Mouse (Mus musculus) heart, embryonic 16.5 days (tissue): ENCODE data around the gene Ccdc194. TPM values are rescaled to one million over a fixed set of nuclear protein-coding genes. Genes with fewer than 3 reads are reported as not detected.

Source experiments
- polyA plus RNA-seq: library from polyadenylated mRNA; unstranded; fragments of >200 nt; fragmentation: Nextera tagmentation; extraction: Ambion mirVana; gene quantifications from 2 replicates; pipeline ENCODE4 v1.2.1, GENCODE M21; 2015

Gene Ccdc194
- polyA plus RNA-seq, 1 experiment from 2014 or later, result 0.54 TPM

Other genes starting within 250 kb of the Ccdc194 start
- gene Use1, start 158.9 kb downstream of the Ccdc194 start, polyA plus RNA-seq, result 77.2 and 82.0 TPM in 2 replicates
- 5.7 and 6.2 TPM in 2 replicates for gene Ocel1, start 154.4 kb downstream of the Ccdc194 start, polyA plus RNA-seq
- 38.1 and 43.0 TPM in 2 replicates for gene Nr2f6, start 143.8 kb downstream of the Ccdc194 start, polyA plus RNA-seq
- 20.6 and 24.4 TPM in 2 replicates for gene Ushbp1, start 129.9 kb downstream of the Ccdc194 start, polyA plus RNA-seq
- 86.4 and 88.8 TPM in 2 replicates for gene Babam1, start 128.8 kb downstream of the Ccdc194 start, polyA plus RNA-seq
- gene Ankle1, start 119.7 kb downstream of the Ccdc194 start, polyA plus RNA-seq, result 32.9 and 33.8 TPM in 2 replicates
- gene Abhd8, start 62.1 kb downstream of the Ccdc194 start, polyA plus RNA-seq, result 41.7 and 48.7 TPM in 2 replicates
- gene Mrpl34, start 60.8 kb downstream of the Ccdc194 start, polyA plus RNA-seq, result 175 and 192 TPM in 2 replicates
- gene Dda1, start 56.5 kb downstream of the Ccdc194 start, polyA plus RNA-seq, result 78.2 and 83.7 TPM in 2 replicates
- 0.37 and 0.76 TPM in 2 replicates for gene Ano8, start 39.7 kb downstream of the Ccdc194 start, polyA plus RNA-seq
- 12.3 and 12.5 TPM in 2 replicates for gene Gtpbp3, start 37.6 kb downstream of the Ccdc194 start, polyA plus RNA-seq
- gene Plvap, start 14.0 kb downstream of the Ccdc194 start, polyA plus RNA-seq, result 86.4 and 106 TPM in 2 replicates
- gene Bst2, start 11.7 kb upstream of the Ccdc194 start, polyA plus RNA-seq, result 36.6 and 46.5 TPM in 2 replicates
- gene Mvb12a, start 17.2 kb upstream of the Ccdc194 start, polyA plus RNA-seq, result 60.3 and 65.8 TPM in 2 replicates
- 0.99 and 1.4 TPM in 2 replicates for gene Tmem221, start 33.2 kb upstream of the Ccdc194 start, polyA plus RNA-seq
- gene Nxnl1, start 40.9 kb upstream of the Ccdc194 start, polyA plus RNA-seq, result 0.06 and 0.18 TPM in 2 replicates
- gene Slc27a1, start 43.2 kb upstream of the Ccdc194 start, polyA plus RNA-seq, result 25.1 and 26.2 TPM in 2 replicates
- 188 and 205 TPM in 2 replicates for gene Pgls, start 66.5 kb upstream of the Ccdc194 start, polyA plus RNA-seq
- gene Fam129c, start 71.9 kb upstream of the Ccdc194 start, polyA plus RNA-seq, result 3.9 and 4.4 TPM in 2 replicates
- gene Colgalt1, start 85.3 kb upstream of the Ccdc194 start, polyA plus RNA-seq, result 54.4 and 56.0 TPM in 2 replicates
- gene Unc13a, start 146.0 kb upstream of the Ccdc194 start, polyA plus RNA-seq, result 0.47 and 0.72 TPM in 2 replicates
- 9.9 and 11.3 TPM in 2 replicates for gene Jak3, start 150.6 kb upstream of the Ccdc194 start, polyA plus RNA-seq
- gene Insl3, start 163.5 kb upstream of the Ccdc194 start, polyA plus RNA-seq, result 2.1 and 3.4 TPM in 2 replicates
- gene B3gnt3, start 176.1 kb upstream of the Ccdc194 start, polyA plus RNA-seq, result 4.0 and 4.3 TPM in 2 replicates
- 7.6 and 20.4 TPM in 2 replicates for gene Fcho1, start 200.0 kb upstream of the Ccdc194 start, polyA plus RNA-seq